Mouse (Mus musculus): ENCODE data around the gene Cntnap1. TPM values are rescaled to one million over a fixed set of nuclear protein-coding genes. Genes with fewer than 3 reads are reported as not detected.

The Cntnap1 gene
- polyA plus RNA-seq, 2 experiments: 0.08 to 0.16 TPM

- Histone ChIP-seq H3K9me3 (ENCODE audit: control insufficient read depth, low read length) (no peaks in the 10 kb centered on the region), H3K36me3 (replicated peaks; ENCODE audit: control insufficient read depth, insufficient read depth, low read depth) (no peaks in the 10 kb centered on the region), H3K4me3 (ENCODE audit: insufficient read depth in 1 of 2, low read depth in 2 of 2, low read length in 2 of 2) (no peak overlapping the region), H3K27me3 (ENCODE audit: control insufficient read depth, insufficient read depth, low read length) (peaks cover 100% of the 10 kb centered on the region), H3K27ac (no peak overlapping the region), H3K4me1 (replicated peaks; ENCODE audit: control insufficient read depth in 2 of 2, insufficient read depth in 2 of 2, low read length in 1 of 2) (peaks cover 0 to 5% of the 10 kb centered on the region in 2 experiments; a peak in 1 of 4 replicates), H3K4me2 (ENCODE audit: low read depth) (no peak overlapping the region), H3K9ac (replicated peaks) (no peak overlapping the region)
- TF ChIP-seq CTCF (IDR thresholded peaks at IDR 0.05; ENCODE audit: low read depth) (no peak), EP300 (IDR thresholded peaks at IDR 0.05; ENCODE audit: low read depth) (no peak)
- DNase-seq (ENCODE audit: low read depth in 3 of 3, low spot score in 3 of 3) (no peak), ATAC-seq (ENCODE audit: insufficient read depth) (no peak)
- 32% methylated on average over 19 of the region's 19 CpGs for WGBS (ENCODE audit: insufficient replicate concordance)
Observed at GRCm38 (mm10) chr11:101167211-101167962, 2.9 kb upstream of the Cntnap1 start.

GRCm38 (mm10) chr11:101167963-101168300, 2.4 kb upstream of the Cntnap1 start:
- H3K4me3 ChIP-seq (ENCODE audit: insufficient read depth in 1 of 2, low read depth in 2 of 2, low read length in 2 of 2): no peak overlapping the region
- H3K4me1 ChIP-seq (replicated peaks; ENCODE audit: control insufficient read depth in 2 of 2, insufficient read depth in 2 of 2, low read length in 1 of 2): peaks cover 0 to 7% of the 10 kb centered on the region in 2 experiments; a peak in 1 of 4 replicates
- H3K4me2 ChIP-seq (ENCODE audit: low read depth): no peak overlapping the region
- 33% methylated on average over 8 of the region's 8 CpGs for WGBS (ENCODE audit: insufficient replicate concordance)
- ATAC-seq (ENCODE audit: insufficient read depth): no peak
- no peak overlapping the region for H3K9ac ChIP-seq (replicated peaks)
- no peak for DNase-seq (ENCODE audit: low read depth in 3 of 3, low spot score in 3 of 3)
- H3K9me3 ChIP-seq (ENCODE audit: control insufficient read depth, low read length): no peaks in the 10 kb centered on the region
- peaks cover 100% of the 10 kb centered on the region for H3K27me3 ChIP-seq (ENCODE audit: control insufficient read depth, insufficient read depth, low read length)
- no peak overlapping the region for H3K27ac ChIP-seq
- TF ChIP-seq CTCF (IDR thresholded peaks at IDR 0.05; ENCODE audit: low read depth) (no peak), EP300 (IDR thresholded peaks at IDR 0.05; ENCODE audit: low read depth) (no peak)
- H3K36me3 ChIP-seq (replicated peaks; ENCODE audit: control insufficient read depth, insufficient read depth, low read depth): no peaks in the 10 kb centered on the region

- H3K9ac ChIP-seq (replicated peaks): no peak overlapping the region
- no peak overlapping the region for H3K4me2 ChIP-seq (ENCODE audit: low read depth)
- H3K27me3 ChIP-seq (ENCODE audit: control insufficient read depth, insufficient read depth, low read length): peaks cover 100% of the 10 kb centered on the region
- H3K9me3 ChIP-seq (ENCODE audit: control insufficient read depth, low read length): no peaks in the 10 kb centered on the region
- TF ChIP-seq EP300 (IDR thresholded peaks at IDR 0.05; ENCODE audit: low read depth): no peak
- no peak for TF ChIP-seq CTCF (IDR thresholded peaks at IDR 0.05; ENCODE audit: low read depth)
- no peaks in the 10 kb centered on the region for H3K36me3 ChIP-seq (replicated peaks; ENCODE audit: control insufficient read depth, insufficient read depth, low read depth)
- DNase-seq (ENCODE audit: low read depth in 3 of 3, low spot score in 3 of 3): no peak
- no peak for ATAC-seq (ENCODE audit: insufficient read depth)
- peaks cover 0 to 10% of the 10 kb centered on the region in 2 experiments; a peak in 1 of 4 replicates for H3K4me1 ChIP-seq (replicated peaks; ENCODE audit: control insufficient read depth in 2 of 2, insufficient read depth in 2 of 2, low read length in 1 of 2)
- H3K27ac ChIP-seq: no peak overlapping the region
- WGBS (ENCODE audit: insufficient replicate concordance): 21% methylated on average over 18 of the region's 18 CpGs
- no peak overlapping the region for H3K4me3 ChIP-seq (ENCODE audit: insufficient read depth in 1 of 2, low read depth in 2 of 2, low read length in 2 of 2)
Observed at GRCm38 (mm10) chr11:101168301-101168980, 1.9 kb upstream of the Cntnap1 start.

- Histone ChIP-seq H3K9ac (replicated peaks) (no peak overlapping the region), H3K4me2 (ENCODE audit: low read depth) (peak overlapping the region; percentile 61), H3K4me3 (ENCODE audit: insufficient read depth in 1 of 2, low read depth in 2 of 2, low read length in 2 of 2) (peak overlapping the region in 1 of 2 experiments; percentile 49; a peak in 2 of 4 replicates), H3K9me3 (ENCODE audit: control insufficient read depth, low read length) (no peaks in the 10 kb centered on the region), H3K27ac (no peak overlapping the region), H3K36me3 (replicated peaks; ENCODE audit: control insufficient read depth, insufficient read depth, low read depth) (no peaks in the 10 kb centered on the region), H3K4me1 (replicated peaks; ENCODE audit: control insufficient read depth in 2 of 2, insufficient read depth in 2 of 2, low read length in 1 of 2) (peaks cover 0 to 12% of the 10 kb centered on the region in 2 experiments; a peak in 2 of 4 replicates), H3K27me3 (ENCODE audit: control insufficient read depth, insufficient read depth, low read length) (peaks cover 100% of the 10 kb centered on the region)
- WGBS (ENCODE audit: insufficient replicate concordance): 12% methylated on average over 17 of the region's 17 CpGs
- TF ChIP-seq CTCF (IDR thresholded peaks at IDR 0.05; ENCODE audit: low read depth) (no peak), EP300 (IDR thresholded peaks at IDR 0.05; ENCODE audit: low read depth) (no peak)
- ATAC-seq (ENCODE audit: insufficient read depth) (no peak), DNase-seq (ENCODE audit: low read depth in 3 of 3, low spot score in 3 of 3) (no peak)
Observed at GRCm38 (mm10) chr11:101169301-101170107, 819 bp upstream of the Cntnap1 start.

All from liver, embryonic 14.5 days (tissue).